Mouse (Mus musculus) liver, embryonic 14.5 days (tissue): ENCODE results near the gene Usp2. TPM values are rescaled to one million over a fixed set of nuclear protein-coding genes. Genes with fewer than 3 reads are reported as not detected.

Experiments
- ATAC-seq: fragments of 200-750 bp; cut with Nextera tagmentation; 2 replicates; pipeline ENCODE4 v1.8.0; 2017; ENCODE audit warnings: moderate number of reproducible peaks, mild to moderate bottlenecking, moderate library complexity; ENCODE audit not compliant: insufficient read depth
- DNase-seq, 3 experiments: peaks; one replicate each; pipeline ENCODE4 v3.0.0-alpha.2; 2012 to 2013; ENCODE audit warnings: low read depth in 3 of 3, low spot score in 3 of 3
- H3K27ac ChIP-seq: fragments of 300-500 bp; sonication (generic); 2 replicates; pipeline ENCODE4 v1.5.1; 2014; ENCODE audit warnings: moderate library complexity, mild to moderate bottlenecking, control low read depth, inconsistent platforms
- H3K27me3 ChIP-seq: fragments of 300-500 bp; sonication (generic); 2 replicates; pipeline ENCODE4 v1.6.1; 2014; ENCODE audit warnings: mild to moderate bottlenecking, low read length, moderate library complexity; ENCODE audit not compliant: control insufficient read depth, insufficient read depth
- H3K36me3 ChIP-seq: fragments of 300-500 bp; sonication (generic); replicated peaks from 2 replicates; pipeline ENCODE4 v1.6.1; 2014; ENCODE audit warnings: low read depth; ENCODE audit not compliant: control insufficient read depth, insufficient read depth
- H3K4me1 ChIP-seq, 2 experiments: fragments of 200-500 bp in 1 of 2; fragments of 300-500 bp in 1 of 2; sonication (generic) in 1 of 2; replicated peaks; 2 replicates each; pipeline ENCODE4 v1.6.1; 2012 to 2014; ENCODE audit warnings: antibody characterized with exemption in 1 of 2, inconsistent platforms in 1 of 2, low read length in 1 of 2; ENCODE audit not compliant: control insufficient read depth in 2 of 2, insufficient read depth in 2 of 2
- H3K4me2 ChIP-seq: fragments of 300-500 bp; sonication (generic); 2 replicates; pipeline ENCODE4 v1.6.1; 2014; ENCODE audit warnings: low read depth, mild to moderate bottlenecking, control low read depth, moderate library complexity
- H3K4me3 ChIP-seq, 2 experiments: fragments of 200-500 bp in 1 of 2; fragments of 300-500 bp in 1 of 2; sonication (generic) in 1 of 2; 2 replicates each; pipeline ENCODE4 v1.5.1; 2012 to 2014; ENCODE audit warnings: low read depth in 2 of 2, low read length in 2 of 2, mild to moderate bottlenecking in 2 of 2, control low read depth in 1 of 2, inconsistent platforms in 1 of 2, moderate library complexity in 1 of 2; ENCODE audit not compliant: insufficient read depth in 1 of 2
- H3K9ac ChIP-seq: fragments of 300-500 bp; sonication (generic); replicated peaks from 2 replicates; pipeline ENCODE4 v1.6.1; 2014; ENCODE audit warnings: mild to moderate bottlenecking, control low read depth, moderate library complexity
- H3K9me3 ChIP-seq: fragments of 300-500 bp; sonication (generic); 2 replicates; pipeline ENCODE4 v1.6.1; 2016; ENCODE audit warnings: low read length, mixed read lengths; ENCODE audit not compliant: control insufficient read depth
- CTCF ChIP-seq: IDR thresholded peaks from 2 replicates; pipeline ENCODE4 v1.5.1; 2016; ENCODE audit warnings: antibody characterized with exemption, low read depth, control low read depth
- EP300 ChIP-seq: IDR thresholded peaks from 2 replicates; pipeline ENCODE4 v1.6.1; 2016; ENCODE audit warnings: antibody characterized with exemption, low read depth
- WGBS: fragments of 180-500 bp; shearing (Covaris S2); extraction: QIAGEN DNeasy Blood & Tissue Kit; methylation state at CpG from one replicate; pipeline ENCODE4 v1.1.7; 2014; ENCODE audit not compliant: insufficient replicate concordance; 5-methylcytosine and 5-hydroxymethylcytosine counted together
- polyA plus RNA-seq, 2 experiments: library from polyadenylated mRNA; depleted of rRNA in 1 of 2; stranded (reverse) in 1 of 2; unstranded in 1 of 2; fragments of >200 nt; fragmentation: Nextera tagmentation in 1 of 2; extraction: Ambion mirVana in 1 of 2; gene quantifications; 2 replicates each; pipeline versions ENCODE4 v1.2.1 to v1.2.3; 2012 to 2014

Usp2 gene
- polyA plus RNA-seq, 2 experiments: 0.27 to 1.6 TPM

DNA sequence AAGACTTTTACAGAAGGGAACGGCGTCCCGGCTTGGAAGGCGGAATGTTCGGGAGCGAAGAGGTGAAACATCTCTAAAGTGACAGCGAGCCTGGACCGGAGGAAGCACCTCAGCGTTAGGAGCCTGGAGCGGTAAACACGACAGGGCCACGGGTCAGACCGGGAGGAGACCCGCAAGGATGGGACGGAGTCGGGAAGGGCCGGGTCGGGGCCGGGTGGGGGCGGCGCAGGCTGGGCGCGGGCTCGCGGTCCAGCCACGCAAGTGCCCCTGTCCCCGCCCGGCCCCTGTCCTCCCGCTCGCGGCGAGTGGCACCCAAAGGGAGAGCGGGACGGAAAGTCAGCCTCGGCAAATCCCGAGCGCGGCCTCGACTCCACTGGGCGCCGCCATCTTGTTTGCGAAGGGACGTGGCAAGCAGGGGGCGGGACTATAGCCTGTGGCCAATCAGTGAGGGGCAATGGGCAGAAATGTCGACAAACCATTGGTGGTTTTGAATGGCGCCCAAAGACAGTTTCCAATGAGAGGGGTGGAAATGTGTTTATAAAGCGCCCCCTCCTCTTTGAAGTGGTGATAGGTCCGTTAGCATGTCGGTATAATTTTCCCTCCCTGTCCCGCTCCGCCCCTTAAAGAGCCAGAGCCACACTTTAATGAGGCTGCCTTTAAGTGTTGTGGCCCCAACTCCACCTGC, 46.4 kb downstream of the Usp2 start, which contains the start of the genes Gm49380 and Rnf26:
Gm49380 (minus strand) TSS at position 396 of the 685 bp plus-strand sequence.
Rnf26 (minus strand) TSS at position 413 of the 685 bp plus-strand sequence.
- ATAC-seq (peak; percentile 95), DNase-seq (peak; percentile 98)
- Histone ChIP-seq H3K4me3 (peak within 1 kb of the TSS; percentile 84 to 91), H3K4me1 (peaks cover 7 to 15% of the 10 kb centered on the region in 2 experiments; a peak in 3 of 4 replicates), H3K36me3 (peaks cover 6% of the 10 kb centered on the region; the same call in 1 of the 2 replicates), H3K4me2 (peak within 1 kb of the TSS; percentile 63), H3K9ac (peak within 1 kb of the TSS; percentile 93), H3K27ac (peak within 1 kb of the TSS; percentile 72), H3K27me3 (no peaks in the 10 kb centered on the region), H3K9me3 (no peaks in the 10 kb centered on the region)
- under 1% methylated on average over 51 of the region's 51 CpGs for WGBS
- TF ChIP-seq CTCF (no peak), EP300 (no peak; the same call in 1 of the 2 replicates)

DNA sequence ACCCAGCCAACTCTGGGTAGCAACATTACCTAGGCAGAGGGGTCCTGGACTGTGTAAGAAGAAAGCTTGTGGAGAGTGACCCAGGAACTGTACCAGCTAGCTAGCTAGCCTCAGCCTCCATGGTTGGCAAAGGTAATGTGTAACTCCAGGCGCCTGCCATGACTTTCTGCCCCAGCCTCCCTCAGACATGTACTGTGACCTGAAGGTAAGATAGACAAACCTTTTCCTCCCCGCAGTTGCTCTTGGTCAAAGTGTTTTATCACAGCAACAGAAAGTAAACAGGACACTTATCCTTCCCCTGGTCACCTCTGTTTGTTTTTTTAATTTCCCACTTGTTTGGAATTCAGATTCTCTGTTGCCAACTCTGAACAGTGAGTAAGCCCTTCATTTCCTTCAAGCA, 47.6 kb downstream of the Usp2 start:
- TF ChIP-seq EP300 (no peak), CTCF (no peak)
- no peak for ATAC-seq
- H3K27ac ChIP-seq: peak overlapping the region; percentile 14; the same call in 1 of the 2 replicates
- H3K4me2 ChIP-seq: no peak overlapping the region
- no peak overlapping the region; the same call in 1 of the 2 replicates for H3K9ac ChIP-seq
- H3K4me1 ChIP-seq: peaks cover 7 to 11% of the 10 kb centered on the region in 2 experiments; a peak in 3 of 4 replicates
- WGBS: 49% methylated on average over 2 of the region's 2 CpGs
- H3K4me3 ChIP-seq: no peak overlapping the region
- no peaks in the 10 kb centered on the region for H3K9me3 ChIP-seq
- no peaks in the 10 kb centered on the region for H3K36me3 ChIP-seq
- no peak for DNase-seq
- no peaks in the 10 kb centered on the region for H3K27me3 ChIP-seq

DNA sequence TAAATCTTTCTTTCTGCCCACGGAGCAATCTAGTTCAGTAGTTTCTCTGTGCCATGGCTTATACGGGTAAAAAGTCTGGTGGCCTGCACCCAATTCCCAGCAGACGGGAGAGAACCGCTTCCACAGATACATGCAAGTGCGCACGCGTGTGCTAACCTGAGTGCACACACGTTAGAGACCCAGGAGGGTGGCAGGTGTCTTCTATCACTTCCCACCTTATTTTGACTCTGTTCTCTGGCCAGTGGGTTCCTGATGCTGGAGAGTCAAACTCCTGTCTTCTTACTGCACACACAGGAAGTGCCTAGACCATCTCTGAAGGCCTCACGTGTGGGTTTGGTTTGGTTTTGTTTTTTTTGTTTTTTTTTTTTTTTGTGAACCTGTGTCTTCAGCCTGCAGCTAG, 48.8 kb downstream of the Usp2 start:
- Histone ChIP-seq H3K27ac (no peak overlapping the region), H3K9ac (no peak overlapping the region), H3K4me1 (peaks cover 2 to 7% of the 10 kb centered on the region in 2 experiments; a peak in 3 of 4 replicates), H3K4me2 (no peak overlapping the region), H3K36me3 (no peaks in the 10 kb centered on the region), H3K9me3 (no peaks in the 10 kb centered on the region), H3K4me3 (no peak overlapping the region), H3K27me3 (no peaks in the 10 kb centered on the region)
- WGBS: 76% methylated on average over 9 of the region's 9 CpGs
- TF ChIP-seq EP300 (no peak), CTCF (no peak)
- ATAC-seq: no peak
- DNase-seq: no peak

DNA sequence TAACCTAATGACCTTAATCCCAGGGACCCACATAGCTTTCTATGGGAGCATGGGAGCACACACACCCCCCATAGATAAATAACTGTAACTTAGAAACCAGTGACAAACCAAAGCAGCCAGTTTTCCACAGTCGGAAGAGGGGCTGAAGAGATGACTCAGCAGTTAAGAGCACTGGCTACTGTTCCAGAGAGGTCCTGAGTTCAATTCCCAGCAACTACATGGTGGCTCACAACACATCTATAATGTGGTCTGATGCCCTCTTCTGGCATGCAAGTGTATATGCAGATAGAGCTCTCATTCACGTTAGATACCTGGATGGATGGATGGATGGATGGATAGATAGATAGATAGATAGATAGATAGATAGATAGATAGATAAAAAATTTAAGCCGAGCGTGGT, 49.4 kb downstream of the Usp2 start:
- no peak for ATAC-seq
- 65% methylated on average over 4 of the region's 4 CpGs for WGBS

DNA sequence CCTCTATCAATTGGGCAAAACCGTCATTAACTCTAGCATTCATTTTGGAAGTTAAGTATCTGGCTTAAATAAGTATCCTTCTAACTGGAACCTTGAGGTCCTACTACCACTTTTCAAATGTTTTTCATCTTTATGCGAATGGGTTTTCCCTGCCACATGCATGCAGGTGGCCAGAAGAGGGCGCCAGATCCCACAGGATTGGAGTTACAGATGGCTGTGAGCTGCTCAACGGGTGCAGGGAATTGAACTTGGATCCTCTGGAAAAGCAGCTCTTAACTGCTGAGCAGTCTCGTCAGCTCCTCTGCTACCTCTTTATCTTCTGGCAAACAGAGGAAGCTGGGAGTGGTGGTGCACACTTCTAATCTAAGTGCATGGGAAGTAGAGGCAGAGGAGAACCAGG, 52.2 kb downstream of the Usp2 start:
- WGBS: 39% methylated on average over 5 of the region's 5 CpGs
- Histone ChIP-seq H3K27me3 (no peaks in the 10 kb centered on the region), H3K9me3 (no peaks in the 10 kb centered on the region), H3K4me2 (no peak overlapping the region), H3K4me3 (no peak overlapping the region), H3K36me3 (no peaks in the 10 kb centered on the region), H3K4me1 (peaks cover 2 to 4% of the 10 kb centered on the region in 2 experiments; a peak in 3 of 4 replicates), H3K27ac (no peak overlapping the region), H3K9ac (no peak overlapping the region)
- TF ChIP-seq EP300 (no peak), CTCF (peak; percentile 89)
- ATAC-seq (no peak), DNase-seq (peak in 1 of 3 experiments; percentile 37)

More for the DNA sequence above, 49.4 kb downstream of the Usp2 start:
- H3K9ac ChIP-seq: no peak overlapping the region
- H3K9me3 ChIP-seq: no peaks in the 10 kb centered on the region
- H3K4me3 ChIP-seq: no peak overlapping the region
- TF ChIP-seq EP300 (no peak), CTCF (peak; percentile 39)
- H3K4me1 ChIP-seq: peaks cover 2 to 7% of the 10 kb centered on the region in 2 experiments; a peak in 3 of 4 replicates
- no peaks in the 10 kb centered on the region for H3K36me3 ChIP-seq
- no peaks in the 10 kb centered on the region for H3K27me3 ChIP-seq
- no peak overlapping the region for H3K27ac ChIP-seq
- no peak overlapping the region for H3K4me2 ChIP-seq
- DNase-seq: no peak
